Mouse (Mus musculus) erythroblast, embryonic 14.5 days (primary cell): ENCODE measurements around the gene Actn4.

ENCODE experiments used
- GATA1 ChIP-seq: IDR thresholded peaks from 2 replicates; pipeline ENCODE4 v1.6.1; 2012; ENCODE audit warnings: low read length, inconsistent platforms, mixed read lengths
- TAL1 ChIP-seq: IDR thresholded peaks from 3 replicates; pipeline ENCODE4 v1.6.1; 2012; ENCODE audit warnings: low read length, inconsistent platforms, mixed read lengths

DNA sequence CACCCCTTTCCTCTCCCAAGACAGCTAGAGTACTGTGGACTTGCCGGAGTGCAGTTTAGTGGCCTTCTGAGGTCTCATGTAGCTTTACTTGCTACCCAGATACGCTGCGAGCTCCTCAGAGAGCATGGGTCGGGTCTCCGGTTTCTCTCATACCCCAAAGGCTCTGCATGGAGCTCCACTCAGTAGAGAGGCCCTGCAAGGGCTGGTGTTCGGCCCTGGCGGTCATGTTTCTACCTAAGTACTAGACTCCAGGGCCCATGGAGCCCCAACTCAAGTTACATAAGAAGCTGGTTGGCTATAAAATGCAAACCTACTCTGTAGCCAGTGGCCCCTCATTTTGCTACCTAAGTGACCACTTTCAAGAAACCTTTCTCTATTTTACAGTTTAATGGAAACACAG lies 13.4 kb downstream of the Actn4 start:
- no peak for TF ChIP-seq GATA1
- no peak for TF ChIP-seq TAL1
